Mouse (Mus musculus): ENCODE measurements around the gene Csf3. TPM values are rescaled to one million over a fixed set of nuclear protein-coding genes. Genes with fewer than 3 reads are reported as not detected.
A peak's percentile ranks its signal among the peaks of the same experiment; 100 is the strongest.
"Not testable (repeated sequence)": the region's sequence is repeated elsewhere in the genome, so short reads cannot be mapped to it uniquely, and the experiment has no call there.

The Csf3 gene
- total RNA-seq, 2 experiments from 2014 or later = not detected

- DNase-seq (ENCODE audit: low spot score in 2 of 2) = peak; percentile 88 to 95
These were observed 28.1 kb downstream of the Csf3 start, which contains the start of gene Med24 for GRCm38 (mm10) chr11:98729119-98729588. Gene Med24, minus strand, starts transcription at chr11:98729435.

- no peak for DNase-seq (ENCODE audit: low spot score in 2 of 2)
These were observed 29.7 kb downstream of the Csf3 start for GRCm38 (mm10) chr11:98730727-98731126.

- peak in 1 of 2 experiments; percentile 80 for DNase-seq (ENCODE audit: low spot score in 2 of 2)
These were observed 30.1 kb downstream of the Csf3 start for GRCm38 (mm10) chr11:98731134-98731533.

- no peak for DNase-seq (ENCODE audit: low spot score in 2 of 2)
These were observed 33.0 kb downstream of the Csf3 start for GRCm38 (mm10) chr11:98734020-98734419.

- no peak for DNase-seq (ENCODE audit: low spot score in 2 of 2)
These were observed 34.0 kb downstream of the Csf3 start for GRCm38 (mm10) chr11:98735111-98735510.

- no peak for DNase-seq (ENCODE audit: low spot score in 2 of 2)
These were observed 35.1 kb downstream of the Csf3 start for GRCm38 (mm10) chr11:98736176-98736575.

GRCm38 (mm10) chr11:98737220-98737619, 36.2 kb downstream of the Csf3 start:
- not testable (repeated sequence) for DNase-seq (ENCODE audit: low spot score in 2 of 2)

GRCm38 (mm10) chr11:98738428-98738911, 37.4 kb downstream of the Csf3 start:
- peak in 1 of 2 experiments; percentile 79 for DNase-seq (ENCODE audit: low spot score in 2 of 2)

- DNase-seq (ENCODE audit: low spot score in 2 of 2) = no peak
These were observed 37.9 kb downstream of the Csf3 start for GRCm38 (mm10) chr11:98738925-98739324.

- DNase-seq (ENCODE audit: low spot score in 2 of 2) = no peak
These were observed 38.9 kb downstream of the Csf3 start for GRCm38 (mm10) chr11:98740026-98740392.

- DNase-seq (ENCODE audit: low spot score in 2 of 2) = peak; percentile 78 to 80
These were observed 39.5 kb downstream of the Csf3 start, which contains the start of gene Thra for GRCm38 (mm10) chr11:98740393-98741050. Gene Thra, plus strand, starts transcription at chr11:98740638.

GRCm38 (mm10) chr11:98741051-98741620, 40.1 kb downstream of the Csf3 start:
- DNase-seq (ENCODE audit: low spot score in 2 of 2) = no peak

GRCm38 (mm10) chr11:98741622-98742396, 40.7 kb downstream of the Csf3 start:
- DNase-seq (ENCODE audit: low spot score in 2 of 2) = peak; percentile 69 to 79

- DNase-seq (ENCODE audit: low spot score in 2 of 2) = no peak
These were observed 41.6 kb downstream of the Csf3 start for GRCm38 (mm10) chr11:98742397-98743291.

- DNase-seq (ENCODE audit: low spot score in 2 of 2) = peak in 1 of 2 experiments; percentile 62
These were observed 42.7 kb downstream of the Csf3 start for GRCm38 (mm10) chr11:98743655-98744345.

- DNase-seq (ENCODE audit: low spot score in 2 of 2) = no peak
These were observed 43.5 kb downstream of the Csf3 start for GRCm38 (mm10) chr11:98744456-98745019.

- DNase-seq (ENCODE audit: low spot score in 2 of 2) = no peak
These were observed 45.1 kb downstream of the Csf3 start for GRCm38 (mm10) chr11:98745932-98746853.

GRCm38 (mm10) chr11:98746855-98747693, 46.0 kb downstream of the Csf3 start:
- DNase-seq (ENCODE audit: low spot score in 2 of 2) = peak; percentile 83 to 96
